Mouse (Mus musculus) embryonic facial prominence, embryonic 13.5 days (tissue): ENCODE results near the gene Ppp1ca. TPM values are rescaled to one million over a fixed set of nuclear protein-coding genes. Genes with fewer than 3 reads are reported as not detected.

Experiments
- ATAC-seq: fragments of 200-750 bp; cut with Nextera tagmentation; 2 replicates; pipeline ENCODE4 v1.8.0; 2017; ENCODE audit warnings: low read depth; ENCODE audit not compliant: insufficient number of reproducible peaks, insufficient read depth, low FRiP score, low TSS enrichment
- H3K27ac ChIP-seq: fragments of 300-500 bp; sonication (generic); 2 replicates; pipeline ENCODE4 v1.5.1; 2015; ENCODE audit warnings: moderate library complexity, mild to moderate bottlenecking, inconsistent platforms
- H3K27me3 ChIP-seq: fragments of 300-500 bp; sonication (generic); 2 replicates; pipeline ENCODE4 v1.6.1; 2015; ENCODE audit warnings: mild to moderate bottlenecking, inconsistent platforms
- H3K36me3 ChIP-seq: fragments of 300-500 bp; sonication (generic); 2 replicates; pipeline ENCODE4 v1.6.1; 2015; ENCODE audit warnings: mild to moderate bottlenecking, inconsistent platforms
- H3K4me1 ChIP-seq: fragments of 300-500 bp; sonication (generic); 2 replicates; pipeline ENCODE4 v1.6.1; 2015; ENCODE audit warnings: inconsistent platforms
- H3K4me2 ChIP-seq: fragments of 300-500 bp; sonication (generic); 2 replicates; pipeline ENCODE4 v1.6.1; 2015; ENCODE audit warnings: moderate library complexity, mild to moderate bottlenecking, inconsistent platforms
- H3K4me3 ChIP-seq: fragments of 300-500 bp; sonication (generic); 2 replicates; pipeline ENCODE4 v1.5.1; 2015; ENCODE audit warnings: mild to moderate bottlenecking, inconsistent platforms
- H3K9ac ChIP-seq: fragments of 300-500 bp; sonication (generic); 2 replicates; pipeline ENCODE4 v1.6.1; 2015; ENCODE audit warnings: mild to moderate bottlenecking, inconsistent platforms
- H3K9me3 ChIP-seq: fragments of 300-500 bp; sonication (generic); 2 replicates; pipeline ENCODE4 v1.6.1; 2016; ENCODE audit warnings: inconsistent platforms
- WGBS: fragments of 180-500 bp; shearing (Covaris S2); methylation state at CpG from one replicate; pipeline ENCODE4 v1.1.7; 2015; ENCODE audit warnings: mixed read lengths; 5-methylcytosine and 5-hydroxymethylcytosine counted together
- polyA plus RNA-seq: library from polyadenylated mRNA; unstranded; fragments of >200 nt; fragmentation: Nextera tagmentation; extraction: Ambion mirVana; gene quantifications from 2 replicates; pipeline ENCODE4 v1.2.1, GENCODE M21; 2015

Ppp1ca gene
- polyA plus RNA-seq, 1 experiment from 2014 or later: 789 TPM

GRCm38 (mm10) chr19:4192251-4192985 lies 553 bp downstream of the Ppp1ca start:
- Histone ChIP-seq H3K36me3 (peaks cover 44% of the 10 kb centered on the region), H3K4me3 (peak overlapping the region; percentile 89), H3K9ac (peak overlapping the region; percentile 99), H3K9me3 (no peaks in the 10 kb centered on the region), H3K4me1 (peaks cover 39% of the 10 kb centered on the region), H3K4me2 (peak overlapping the region; percentile 95), H3K27me3 (no peaks in the 10 kb centered on the region), H3K27ac (peak overlapping the region; percentile 93)
- WGBS: under 1% methylated on average over 46 of the region's 52 CpGs
- peak; percentile 50; the same call in 1 of the 2 replicates for ATAC-seq

DNA sequence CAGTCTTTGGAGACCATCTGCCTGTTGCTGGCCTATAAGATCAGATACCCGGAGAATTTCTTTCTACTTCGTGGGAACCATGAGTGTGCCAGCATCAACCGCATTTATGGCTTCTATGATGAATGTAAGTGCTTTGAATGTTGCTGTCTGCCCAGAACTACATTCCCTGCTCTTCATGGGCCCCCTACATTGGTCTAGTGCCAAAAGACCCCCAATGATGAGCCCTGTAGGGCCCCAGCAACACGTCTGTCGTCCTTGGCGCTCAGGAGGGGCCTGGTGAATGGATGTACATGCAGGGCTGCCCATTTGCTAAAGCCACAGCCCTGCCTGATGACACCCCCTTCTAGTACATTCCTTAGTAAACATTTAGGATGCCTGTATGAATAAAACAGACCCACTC lies 1.3 kb downstream of the Ppp1ca start:
- H3K9me3 ChIP-seq: no peaks in the 10 kb centered on the region
- H3K4me3 ChIP-seq: peak overlapping the region; percentile 89
- no peak for ATAC-seq
- H3K4me2 ChIP-seq: peak overlapping the region; percentile 95
- H3K27me3 ChIP-seq: no peaks in the 10 kb centered on the region
- H3K9ac ChIP-seq: peak overlapping the region; percentile 99
- peaks cover 39% of the 10 kb centered on the region for H3K4me1 ChIP-seq
- H3K27ac ChIP-seq: peak overlapping the region; percentile 93; the same call in 1 of the 2 replicates
- WGBS: 60% methylated on average over 6 of the region's 6 CpGs
- H3K36me3 ChIP-seq: peaks cover 51% of the 10 kb centered on the region

DNA sequence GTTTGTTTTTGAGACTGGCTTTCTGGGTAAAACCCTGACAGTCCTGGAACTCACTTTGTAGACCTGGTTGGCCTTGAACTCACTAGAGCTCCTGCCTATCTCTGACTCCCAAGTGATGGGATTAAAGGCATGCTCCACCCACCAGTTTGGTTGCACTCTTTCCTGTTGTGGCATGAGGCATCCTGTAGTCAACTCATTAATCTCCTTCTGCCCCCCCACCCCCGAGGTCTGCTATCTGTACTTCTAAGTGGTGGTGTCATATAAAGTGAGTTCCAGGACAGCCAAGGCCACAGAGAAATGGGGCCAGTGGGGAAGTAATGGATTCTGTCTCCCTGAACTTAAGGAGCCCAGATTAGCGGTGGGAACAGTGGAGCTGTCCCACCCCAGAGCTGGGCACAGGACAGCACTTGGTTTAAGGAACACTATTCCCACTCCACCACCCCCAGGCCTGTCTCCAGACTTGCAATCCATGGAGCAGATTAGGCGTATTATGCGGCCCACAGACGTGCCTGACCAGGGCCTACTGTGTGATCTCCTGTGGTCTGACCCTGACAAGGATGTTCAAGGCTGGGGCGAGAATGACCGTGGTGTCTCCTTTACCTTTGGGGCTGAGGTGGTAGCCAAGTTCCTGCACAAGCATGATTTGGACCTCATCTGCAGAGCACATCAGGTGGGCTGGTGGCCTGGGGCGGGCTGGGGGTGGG lies 2.3 kb downstream of the Ppp1ca start:
- peak overlapping the region; percentile 95; the same call in 1 of the 2 replicates for H3K4me2 ChIP-seq
- H3K9ac ChIP-seq: 0 out of 2 replicates have a peak overlapping the region, but pooled peaks have one; percentile 99
- no peak overlapping the region for H3K27ac ChIP-seq
- peaks cover 61% of the 10 kb centered on the region for H3K36me3 ChIP-seq
- H3K9me3 ChIP-seq: no peaks in the 10 kb centered on the region
- ATAC-seq: no peak
- H3K4me1 ChIP-seq: peaks cover 39% of the 10 kb centered on the region
- WGBS: 88% methylated on average over 8 of the region's 8 CpGs
- no peaks in the 10 kb centered on the region for H3K27me3 ChIP-seq
- H3K4me3 ChIP-seq: no peak overlapping the region

DNA sequence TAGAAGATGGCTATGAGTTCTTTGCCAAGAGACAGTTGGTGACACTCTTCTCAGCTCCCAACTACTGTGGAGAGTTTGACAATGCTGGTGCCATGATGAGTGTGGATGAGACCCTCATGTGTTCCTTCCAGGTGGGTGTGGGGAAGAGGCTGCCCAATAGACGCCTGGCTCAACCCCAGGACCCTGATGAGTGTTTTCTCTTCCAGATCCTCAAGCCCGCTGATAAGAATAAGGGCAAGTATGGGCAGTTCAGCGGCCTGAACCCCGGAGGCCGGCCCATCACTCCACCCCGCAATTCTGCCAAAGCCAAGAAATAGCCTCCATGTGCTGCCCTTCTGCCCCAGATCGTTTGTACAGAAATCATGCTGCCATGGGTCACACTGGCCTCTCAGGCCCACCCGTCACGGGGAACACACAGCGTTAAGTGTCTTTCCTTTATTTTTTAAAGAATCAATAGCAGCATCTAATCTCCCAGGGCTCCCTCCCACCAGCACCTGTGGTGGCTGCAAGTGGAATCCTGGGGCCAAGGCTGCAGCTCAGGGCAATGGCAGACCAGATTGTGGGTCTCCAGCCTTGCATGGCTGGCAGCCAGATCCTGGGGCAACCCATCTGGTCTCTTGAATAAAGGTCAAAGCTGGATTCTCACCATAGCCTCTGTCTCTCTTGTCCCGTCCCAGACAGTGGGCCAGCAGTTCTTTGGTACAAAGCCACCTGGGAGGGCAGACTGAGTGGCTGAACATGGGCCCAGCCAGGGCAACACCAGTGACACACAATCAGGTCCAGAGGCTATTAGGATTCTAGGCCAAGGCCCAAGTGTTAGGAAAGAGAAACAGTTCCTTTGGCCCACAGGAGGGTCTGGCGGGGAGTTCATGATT lies 3.1 kb downstream of the Ppp1ca start:
- Histone ChIP-seq H3K27ac (no peak overlapping the region), H3K9me3 (no peaks in the 10 kb centered on the region), H3K36me3 (peaks cover 70% of the 10 kb centered on the region), H3K9ac (0 out of 2 replicates have a peak overlapping the region, but pooled peaks have one; percentile 12), H3K4me3 (no peak overlapping the region), H3K4me1 (peaks cover 41% of the 10 kb centered on the region), H3K27me3 (no peaks in the 10 kb centered on the region), H3K4me2 (no peak overlapping the region)
- ATAC-seq: no peak
- 82% methylated on average over 12 of the region's 12 CpGs for WGBS

GRCm38 (mm10) chr19:4196048-4196447 lies 4.2 kb downstream of the Ppp1ca start:
- no peak overlapping the region for H3K4me3 ChIP-seq
- WGBS: 62% methylated on average over 2 of the region's 2 CpGs
- H3K9me3 ChIP-seq: no peaks in the 10 kb centered on the region
- no peak overlapping the region for H3K4me2 ChIP-seq
- peaks cover 73% of the 10 kb centered on the region for H3K36me3 ChIP-seq
- no peaks in the 10 kb centered on the region for H3K27me3 ChIP-seq
- peaks cover 46% of the 10 kb centered on the region for H3K4me1 ChIP-seq
- no peak for ATAC-seq
- 0 out of 2 replicates have a peak overlapping the region, but pooled peaks have one; percentile 16 for H3K27ac ChIP-seq
- H3K9ac ChIP-seq: no peak overlapping the region

DNA sequence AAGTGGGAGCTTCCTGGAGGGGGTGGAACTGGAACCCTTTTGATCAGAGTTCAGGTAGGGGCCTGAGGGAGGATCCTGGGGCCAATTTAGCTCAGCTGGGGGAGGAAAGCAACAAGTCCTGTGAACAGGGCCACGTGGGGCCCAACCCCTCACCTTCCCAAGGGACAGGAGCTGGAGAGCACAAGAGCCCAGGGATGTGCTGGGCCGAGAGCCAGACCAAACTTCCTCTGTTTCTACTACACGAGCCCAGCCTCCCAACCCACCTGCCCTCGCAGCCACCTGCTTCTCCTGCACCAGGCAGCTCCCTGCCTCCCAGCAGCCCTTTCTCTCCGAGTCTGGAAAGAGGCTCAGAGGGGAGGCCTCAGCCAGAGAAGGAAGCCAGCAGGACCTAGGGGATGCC lies 4.7 kb downstream of the Ppp1ca start:
- no peak overlapping the region for H3K9ac ChIP-seq
- H3K9me3 ChIP-seq: no peaks in the 10 kb centered on the region
- H3K36me3 ChIP-seq: peaks cover 73% of the 10 kb centered on the region
- H3K27me3 ChIP-seq: no peaks in the 10 kb centered on the region
- H3K4me1 ChIP-seq: peaks cover 41% of the 10 kb centered on the region
- 0 out of 2 replicates have a peak overlapping the region, but pooled peaks have one; percentile 16 for H3K27ac ChIP-seq
- no peak for ATAC-seq
- H3K4me3 ChIP-seq: no peak overlapping the region
- 20% methylated on average over 5 of the region's 5 CpGs for WGBS
- H3K4me2 ChIP-seq: no peak overlapping the region

DNA sequence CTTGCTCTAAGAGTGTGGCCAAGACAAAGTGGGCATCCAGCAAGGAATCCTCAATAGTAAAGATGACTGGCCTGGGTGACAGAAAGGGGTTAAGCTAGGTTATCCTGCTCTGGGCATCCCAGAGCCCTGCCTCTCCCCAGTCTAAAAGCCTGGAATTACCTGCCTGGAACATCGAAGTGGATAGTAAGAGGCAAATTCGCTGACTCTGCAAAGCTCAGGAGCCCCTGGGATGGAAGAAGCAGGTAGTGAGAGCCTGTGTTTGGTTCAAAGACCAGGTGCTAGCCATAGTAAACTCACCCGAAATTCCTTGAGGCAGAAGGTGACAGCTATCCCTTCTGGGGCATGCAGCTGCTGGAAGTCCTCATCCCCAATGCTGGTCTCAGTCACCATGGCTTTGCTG lies 5.3 kb downstream of the Ppp1ca start:
- no peak overlapping the region for H3K27ac ChIP-seq
- no peak overlapping the region for H3K4me2 ChIP-seq
- ATAC-seq: no peak
- 71% methylated on average over 3 of the region's 3 CpGs for WGBS
- H3K36me3 ChIP-seq: peaks cover 73% of the 10 kb centered on the region
- H3K9me3 ChIP-seq: no peaks in the 10 kb centered on the region
- H3K4me1 ChIP-seq: peaks cover 45% of the 10 kb centered on the region
- H3K4me3 ChIP-seq: no peak overlapping the region
- H3K27me3 ChIP-seq: no peaks in the 10 kb centered on the region
- H3K9ac ChIP-seq: no peak overlapping the region

- H3K4me2 ChIP-seq: peak within 1 kb of the TSS; percentile 96
- H3K27ac ChIP-seq: peak within 1 kb of the TSS; percentile 78
- WGBS: under 1% methylated on average over 34 of the region's 34 CpGs
- ATAC-seq: peak; percentile 78
- H3K4me1 ChIP-seq: peaks cover 26% of the 10 kb centered on the region
- no peaks in the 10 kb centered on the region for H3K9me3 ChIP-seq
- H3K36me3 ChIP-seq: peaks cover 40% of the 10 kb centered on the region
- H3K4me3 ChIP-seq: peak within 1 kb of the TSS; percentile 75
- peaks cover 12% of the 10 kb centered on the region for H3K27me3 ChIP-seq
- H3K9ac ChIP-seq: peak within 1 kb of the TSS; percentile 87
Measured at GRCm38 (mm10) chr19:4201291-4201909, 9.5 kb downstream of the Ppp1ca start, which contains the start of gene Rad9a. Gene Rad9a, minus strand, starts transcription at chr19:4201662.

DNA sequence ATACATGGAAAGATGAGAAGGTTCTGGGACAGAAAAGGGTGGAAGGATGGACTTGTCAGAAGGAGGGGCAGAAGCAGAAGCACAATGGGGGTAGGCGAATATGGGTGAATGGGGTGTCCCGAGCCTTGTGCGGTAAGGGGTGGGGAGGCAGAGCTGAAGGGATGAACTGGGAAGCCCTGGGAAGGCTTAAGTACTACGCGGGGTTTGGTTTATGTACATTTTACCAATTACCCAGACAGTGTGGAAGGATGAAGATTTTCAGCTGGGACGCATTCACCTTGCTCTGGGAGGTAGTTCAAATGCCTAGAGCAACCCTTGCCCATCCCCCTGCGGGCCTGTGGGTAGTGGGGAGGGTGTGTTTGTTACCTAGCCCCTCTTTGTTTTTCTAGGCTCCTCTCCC lies 10.3 kb downstream of the Ppp1ca start:
- Histone ChIP-seq H3K4me2 (peak overlapping the region; percentile 96), H3K36me3 (peaks cover 33% of the 10 kb centered on the region), H3K9me3 (no peaks in the 10 kb centered on the region), H3K4me3 (peak overlapping the region; percentile 75), H3K9ac (peak overlapping the region; percentile 87), H3K27me3 (peaks cover 12% of the 10 kb centered on the region), H3K27ac (peak overlapping the region; percentile 73; the same call in 1 of the 2 replicates), H3K4me1 (peaks cover 26% of the 10 kb centered on the region)
- ATAC-seq: no peak
- WGBS: 17% methylated on average over 7 of the region's 7 CpGs

DNA sequence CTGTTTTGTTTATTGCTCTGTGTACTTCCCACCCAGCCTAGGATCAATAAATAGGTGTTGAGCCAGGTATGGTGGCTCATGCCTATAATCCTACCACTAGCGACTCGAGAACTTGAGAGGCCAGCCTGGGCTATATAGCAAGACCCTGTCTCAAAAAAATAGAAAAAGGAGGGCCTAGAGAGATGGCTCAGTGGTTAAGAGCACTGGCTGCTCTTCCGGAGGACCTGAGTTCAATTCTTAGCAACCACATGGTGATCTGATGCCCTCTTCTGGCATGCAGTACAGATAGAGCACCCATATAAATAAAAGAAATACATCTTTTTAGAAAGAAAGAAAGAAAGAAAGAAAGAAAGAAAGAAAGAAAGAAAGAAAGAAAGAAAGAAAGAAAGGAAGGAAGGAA lies 11.3 kb downstream of the Ppp1ca start:
- 69% methylated on average over 3 of the region's 3 CpGs for WGBS
- Histone ChIP-seq H3K4me3 (no peak overlapping the region), H3K9me3 (no peaks in the 10 kb centered on the region), H3K4me1 (peaks cover 26% of the 10 kb centered on the region), H3K9ac (no peak overlapping the region), H3K27ac (no peak overlapping the region), H3K4me2 (no peak overlapping the region), H3K27me3 (peaks cover 12% of the 10 kb centered on the region), H3K36me3 (peaks cover 23% of the 10 kb centered on the region)
- no peak for ATAC-seq
